Mouse (Mus musculus): ENCODE measurements around the gene Sez6l. TPM values are rescaled to one million over a fixed set of nuclear protein-coding genes. Genes with fewer than 3 reads are reported as not detected.

Sez6l gene
- total RNA-seq, 1 experiment = 0.13 TPM

GRCm38 (mm10) chr5:112584155-112584769 is 7.3 kb upstream of the Sez6l start:
- no peak overlapping the region for H3K27ac ChIP-seq (ENCODE audit: insufficient read depth, low read depth, low read length, poor library complexity, severe bottlenecking)
- H3K4me1 ChIP-seq (ENCODE audit: control insufficient read depth in 2 of 2, insufficient read depth in 2 of 2, low read length in 2 of 2, poor library complexity in 1 of 2) = peaks cover 0 to 3% of the 10 kb centered on the region in 2 experiments; a peak in 1 of 4 replicates
- no peak overlapping the region for H3K9ac ChIP-seq (ENCODE audit: insufficient read depth, low read depth, low read length, poor library complexity, severe bottlenecking)
- DNase-seq (ENCODE audit: low read depth, low spot score) = no peak
- in situ Hi-C loops (cut with MboI; ENCODE audit: low sequenced_read_pairs in 2 of 2, unreplicated experiment in 2 of 2) = no loop called here
- no peaks in the 10 kb centered on the region for H3K36me3 ChIP-seq (ENCODE audit: control insufficient read depth, insufficient read depth, low read length, poor library complexity, severe bottlenecking)
- TF ChIP-seq MAFK (IDR thresholded peaks at IDR 0.05; ENCODE audit: insufficient read depth, low read depth, low read length) (no peak), CHD2 (IDR thresholded peaks at IDR 0.05; ENCODE audit: low read depth, low read length) (no peak), ZC3H11A (IDR thresholded peaks at IDR 0.05; ENCODE audit: borderline replicate concordance, low read depth, low read length) (no peak)
- H3K9me3 ChIP-seq (ENCODE audit: control insufficient read depth, insufficient read depth, low read depth, low read length) = no peaks in the 10 kb centered on the region
- no peak overlapping the region for H3K4me3 ChIP-seq (ENCODE audit: insufficient read depth in 1 of 2, low read depth in 1 of 2, low read length in 2 of 2, poor library complexity in 1 of 2, severe bottlenecking in 1 of 2)

- no peak overlapping the region for H3K9ac ChIP-seq (ENCODE audit: insufficient read depth, low read depth, low read length, poor library complexity, severe bottlenecking)
- H3K4me1 ChIP-seq (ENCODE audit: control insufficient read depth in 2 of 2, insufficient read depth in 2 of 2, low read length in 2 of 2, poor library complexity in 1 of 2) = peaks cover 0 to 3% of the 10 kb centered on the region in 2 experiments; a peak in 1 of 4 replicates
- no peaks in the 10 kb centered on the region for H3K9me3 ChIP-seq (ENCODE audit: control insufficient read depth, insufficient read depth, low read depth, low read length)
- TF ChIP-seq ZC3H11A (IDR thresholded peaks at IDR 0.05; ENCODE audit: borderline replicate concordance, low read depth, low read length) (no peak), CHD2 (IDR thresholded peaks at IDR 0.05; ENCODE audit: low read depth, low read length) (no peak), HCFC1 (IDR thresholded peaks at IDR 0.05; ENCODE audit: borderline replicate concordance, insufficient read depth, low read length) (no peak), MAFK (IDR thresholded peaks at IDR 0.05; ENCODE audit: insufficient read depth, low read depth, low read length) (no peak)
- H3K36me3 ChIP-seq (ENCODE audit: control insufficient read depth, insufficient read depth, low read length, poor library complexity, severe bottlenecking) = no peaks in the 10 kb centered on the region
- no peak overlapping the region for H3K27ac ChIP-seq (ENCODE audit: insufficient read depth, low read depth, low read length, poor library complexity, severe bottlenecking)
- H3K4me3 ChIP-seq (ENCODE audit: insufficient read depth in 1 of 2, low read depth in 1 of 2, low read length in 2 of 2, poor library complexity in 1 of 2, severe bottlenecking in 1 of 2) = no peak overlapping the region
- in situ Hi-C loops (cut with MboI; ENCODE audit: low sequenced_read_pairs in 2 of 2, unreplicated experiment in 2 of 2) = no loop called here
- DNase-seq (ENCODE audit: low read depth, low spot score) = no peak
Measured at GRCm38 (mm10) chr5:112583304-112583703, 6.3 kb upstream of the Sez6l start.

- Histone ChIP-seq H3K36me3 (ENCODE audit: control insufficient read depth, insufficient read depth, low read length, poor library complexity, severe bottlenecking) (no peaks in the 10 kb centered on the region), H3K4me3 (ENCODE audit: insufficient read depth in 1 of 2, low read depth in 1 of 2, low read length in 2 of 2, poor library complexity in 1 of 2, severe bottlenecking in 1 of 2) (no peak overlapping the region; a peak in 1 of 4 replicates), H3K9ac (ENCODE audit: insufficient read depth, low read depth, low read length, poor library complexity, severe bottlenecking) (no peak overlapping the region), H3K27ac (ENCODE audit: insufficient read depth, low read depth, low read length, poor library complexity, severe bottlenecking) (no peak overlapping the region), H3K9me3 (ENCODE audit: control insufficient read depth, insufficient read depth, low read depth, low read length) (no peaks in the 10 kb centered on the region), H3K4me1 (ENCODE audit: control insufficient read depth in 2 of 2, insufficient read depth in 2 of 2, low read length in 2 of 2, poor library complexity in 1 of 2) (peaks cover 0 to 8% of the 10 kb centered on the region in 2 experiments; a peak in 1 of 4 replicates)
- in situ Hi-C loops (cut with MboI; ENCODE audit: low sequenced_read_pairs in 2 of 2, unreplicated experiment in 2 of 2) = no loop called here
- TF ChIP-seq HCFC1 (IDR thresholded peaks at IDR 0.05; ENCODE audit: borderline replicate concordance, insufficient read depth, low read length) (no peak), MAFK (IDR thresholded peaks at IDR 0.05; ENCODE audit: insufficient read depth, low read depth, low read length) (no peak), ZC3H11A (IDR thresholded peaks at IDR 0.05; ENCODE audit: borderline replicate concordance, low read depth, low read length) (no peak), CHD2 (IDR thresholded peaks at IDR 0.05; ENCODE audit: low read depth, low read length) (no peak), ZNF384 (IDR thresholded peaks at IDR 0.05; ENCODE audit: low read depth, low read length) (no peak)
- DNase-seq (ENCODE audit: low read depth, low spot score) = no peak
Measured at GRCm38 (mm10) chr5:112577750-112578149, 765 bp upstream of the Sez6l start.

- TF ChIP-seq HCFC1 (IDR thresholded peaks at IDR 0.05; ENCODE audit: borderline replicate concordance, insufficient read depth, low read length) (no peak), CHD2 (IDR thresholded peaks at IDR 0.05; ENCODE audit: low read depth, low read length) (no peak), ZC3H11A (IDR thresholded peaks at IDR 0.05; ENCODE audit: borderline replicate concordance, low read depth, low read length) (no peak), ZNF384 (IDR thresholded peaks at IDR 0.05; ENCODE audit: low read depth, low read length) (no peak), MAFK (IDR thresholded peaks at IDR 0.05; ENCODE audit: insufficient read depth, low read depth, low read length) (no peak)
- Histone ChIP-seq H3K9me3 (ENCODE audit: control insufficient read depth, insufficient read depth, low read depth, low read length) (no peaks in the 10 kb centered on the region), H3K9ac (ENCODE audit: insufficient read depth, low read depth, low read length, poor library complexity, severe bottlenecking) (peak overlapping the region; percentile 15; the same call in 1 of the 2 replicates), H3K4me1 (ENCODE audit: control insufficient read depth in 2 of 2, insufficient read depth in 2 of 2, low read length in 2 of 2, poor library complexity in 1 of 2) (peaks cover 0 to 8% of the 10 kb centered on the region in 2 experiments; a peak in 1 of 4 replicates), H3K36me3 (ENCODE audit: control insufficient read depth, insufficient read depth, low read length, poor library complexity, severe bottlenecking) (no peaks in the 10 kb centered on the region), H3K27ac (ENCODE audit: insufficient read depth, low read depth, low read length, poor library complexity, severe bottlenecking) (no peak overlapping the region), H3K4me3 (ENCODE audit: insufficient read depth in 1 of 2, low read depth in 1 of 2, low read length in 2 of 2, poor library complexity in 1 of 2, severe bottlenecking in 1 of 2) (peak overlapping the region; percentile 61 to 66; a peak in 3 of 4 replicates)
- DNase-seq (ENCODE audit: low read depth, low spot score) = no peak
- in situ Hi-C loops (cut with MboI; ENCODE audit: low sequenced_read_pairs in 2 of 2, unreplicated experiment in 2 of 2) = no loop called here
Measured at GRCm38 (mm10) chr5:112576361-112576992, 508 bp downstream of the Sez6l start.

Data from ES-E14 (cell line).